16 mouse cellular contexts compared by ENCODE assay signal in genomic region chr11:49772251-49772650, GRCm38 (mm10). TPM values are rescaled to one million over a fixed set of nuclear protein-coding genes. Genes with fewer than 3 reads are reported as not detected.
DNase-seq lines count a peak whose midpoint lies in the region; ATAC-seq and TF ChIP-seq lines count a peak whose summit lies in the region.
"Had no signal": no experiment of that assay in that cellular context is flagged by ENCODE, and none has a peak within 500 bp of the region (broad histone marks: within the 10 kb centered on the region; RNA-seq: fewer than 3 reads in every experiment).

No protein-coding gene starts in this region.

- peak; percentile 34 for TF ChIP-seq RAD21 in CH12.LX (IDR thresholded peaks at IDR 0.05; ENCODE audit: low read depth, low read length)

- in situ Hi-C loops in CH12.LX (cut with MboI; ENCODE audit: low pct_ligation_motif_present, low pct_unique_long_range_greater_than_20kb, low sequenced_read_pairs), result no loop called here

- no peaks in the 10 kb centered on the region for H3K4me1 ChIP-seq in intestine, postnatal 0 days (replicated peaks; ENCODE audit: control insufficient read depth, insufficient read depth, low read length)
- H3K4me1 ChIP-seq in intestine, embryonic 16.5 days (ENCODE audit: control insufficient read depth, insufficient read depth, low read length), result no peaks in the 10 kb centered on the region
- peaks cover 7 to 24% of the 10 kb centered on the region in 2 experiments for H3K4me1 ChIP-seq in CH12.LX (ENCODE audit: control insufficient read depth in 1 of 2, insufficient read depth in 2 of 2)
- H3K4me1 ChIP-seq in stomach, postnatal 0 days (replicated peaks; ENCODE audit: control insufficient read depth, insufficient read depth), result no peaks in the 10 kb centered on the region
- H3K4me1 ChIP-seq: forebrain, embryonic 15.5 days; heart, embryonic 12.5 days; intestine, embryonic 15.5 days; limb, embryonic 12.5 days; lung, embryonic 15.5 days; midbrain, embryonic 12.5 days had no signal

- no peak for ATAC-seq in intestine, postnatal 0 days
- ATAC-seq in intestine, embryonic 16.5 days, result no peak
- peak; percentile 73 to 84 for ATAC-seq in hematopoietic stem cell, adult 5-6 weeks (replicated peaks in 1 of 2; ENCODE audit: insufficient read depth in 1 of 2, low FRiP score in 2 of 2, low TSS enrichment in 1 of 2, low read depth in 1 of 2, poor library complexity in 2 of 2, severe bottlenecking in 2 of 2)
- 0 out of 2 replicates have a peak, but pooled peaks have one; percentile 21 for ATAC-seq in stomach, postnatal 0 days (ENCODE audit: low FRiP score, low TSS enrichment)
- ATAC-seq: forebrain, embryonic 15.5 days; intestine, embryonic 15.5 days had no signal

- H3K27me3 ChIP-seq in intestine, postnatal 0 days (replicated peaks; ENCODE audit: control insufficient read depth, insufficient read depth, low read length), result no peaks in the 10 kb centered on the region
- H3K27me3 ChIP-seq in intestine, embryonic 16.5 days (replicated peaks; ENCODE audit: control insufficient read depth, insufficient read depth, low read length), result no peaks in the 10 kb centered on the region
- peaks cover 1% of the 10 kb centered on the region for H3K27me3 ChIP-seq in CH12.LX (replicated peaks)
- H3K27me3 ChIP-seq in stomach, postnatal 0 days (ENCODE audit: control insufficient read depth, insufficient read depth, low read length), result no peaks in the 10 kb centered on the region
- H3K27me3 ChIP-seq: forebrain, embryonic 15.5 days; heart, embryonic 12.5 days; intestine, embryonic 15.5 days; limb, embryonic 12.5 days; lung, embryonic 15.5 days; midbrain, embryonic 12.5 days had no signal

- dilution Hi-C loops in CH12.LX (cut with MboI; ENCODE audit: extremely low pct_ligation_motif_present, extremely low pct_unique_long_range_greater_than_20kb, low sequenced_read_pairs), result no loop called here

- H3K9ac ChIP-seq in intestine, postnatal 0 days (ENCODE audit: low read depth, low read length), result no peak overlapping the region
- no peak overlapping the region for H3K9ac ChIP-seq in intestine, embryonic 16.5 days (ENCODE audit: low read depth, low read length)
- H3K9ac ChIP-seq in CH12.LX (ENCODE audit: insufficient read depth, low read depth), result no peak overlapping the region
- no peak overlapping the region for H3K9ac ChIP-seq in stomach, postnatal 0 days (ENCODE audit: low read length)
- H3K9ac ChIP-seq: forebrain, embryonic 15.5 days; heart, embryonic 12.5 days; intestine, embryonic 15.5 days; limb, embryonic 12.5 days; lung, embryonic 15.5 days; midbrain, embryonic 12.5 days had no signal

- TF ChIP-seq POLR2A in CH12.LX (IDR thresholded peaks at IDR 0.05; ENCODE audit: low read depth, low read length), result no peak

- H3K4me2 ChIP-seq in intestine, postnatal 0 days (replicated peaks; ENCODE audit: low read depth), result no peak overlapping the region
- no peak overlapping the region for H3K4me2 ChIP-seq in intestine, embryonic 16.5 days (ENCODE audit: low read depth, low read length)
- H3K4me2 ChIP-seq in CH12.LX (ENCODE audit: insufficient read depth, low read depth, poor library complexity, severe bottlenecking), result no peak overlapping the region
- no peak overlapping the region for H3K4me2 ChIP-seq in stomach, postnatal 0 days (replicated peaks; ENCODE audit: low read depth)
- H3K4me2 ChIP-seq: forebrain, embryonic 15.5 days; heart, embryonic 12.5 days; intestine, embryonic 15.5 days; limb, embryonic 12.5 days; lung, embryonic 15.5 days; midbrain, embryonic 12.5 days had no signal

- H3K4me3 ChIP-seq in intestine, postnatal 0 days (ENCODE audit: low read depth, low read length), result no peak overlapping the region
- no peak overlapping the region for H3K4me3 ChIP-seq in intestine, embryonic 16.5 days (ENCODE audit: low read length)
- no peak overlapping the region for H3K4me3 ChIP-seq in CH12.LX (replicated peaks in 1 of 3; ENCODE audit: low read depth in 2 of 3, low read length in 2 of 3, poor library complexity in 1 of 3)
- no peak overlapping the region for H3K4me3 ChIP-seq in stomach, postnatal 0 days (ENCODE audit: low read depth, low read length)
- H3K4me3 ChIP-seq: forebrain, embryonic 15.5 days; heart, embryonic 12.5 days; intestine, embryonic 15.5 days; limb, embryonic 12.5 days; lung, embryonic 15.5 days; midbrain, embryonic 12.5 days had no signal

- WGBS in intestine, postnatal 0 days, result 59% methylated on average over 5 of the region's 5 CpGs
- 58% methylated on average over 5 of the region's 5 CpGs for WGBS in intestine, embryonic 16.5 days
- 48% methylated on average over 5 of the region's 5 CpGs for WGBS in stomach, postnatal 0 days

- H3K36me3 ChIP-seq in intestine, postnatal 0 days (ENCODE audit: control insufficient read depth, insufficient read depth), result no peaks in the 10 kb centered on the region
- no peaks in the 10 kb centered on the region for H3K36me3 ChIP-seq in intestine, embryonic 16.5 days (ENCODE audit: control insufficient read depth, insufficient read depth, low read length)
- no peaks in the 10 kb centered on the region for H3K36me3 ChIP-seq in CH12.LX (replicated peaks in 1 of 2; ENCODE audit: control insufficient read depth in 1 of 2, insufficient read depth in 1 of 2, low read length in 1 of 2)
- no peaks in the 10 kb centered on the region for H3K36me3 ChIP-seq in stomach, postnatal 0 days (ENCODE audit: control insufficient read depth, insufficient read depth, low read length)
- H3K36me3 ChIP-seq: forebrain, embryonic 15.5 days; heart, embryonic 12.5 days; intestine, embryonic 15.5 days; limb, embryonic 12.5 days; lung, embryonic 15.5 days; midbrain, embryonic 12.5 days had no signal

- H3K27ac ChIP-seq in intestine, postnatal 0 days (ENCODE audit: low read depth, low read length), result no peak overlapping the region
- H3K27ac ChIP-seq in intestine, embryonic 16.5 days (ENCODE audit: low read length), result no peak overlapping the region
- no peak overlapping the region for H3K27ac ChIP-seq in CH12.LX (ENCODE audit: insufficient read depth, low read depth)
- no peak overlapping the region for H3K27ac ChIP-seq in stomach, postnatal 0 days (replicated peaks)
- H3K27ac ChIP-seq: forebrain, embryonic 15.5 days; intestine, embryonic 15.5 days; limb, embryonic 12.5 days; lung, embryonic 15.5 days; midbrain, embryonic 12.5 days had no signal

- TF ChIP-seq EP300 in CH12.LX (IDR thresholded peaks at IDR 0.05; ENCODE audit: low read length), result 0 out of 2 replicates have a peak, but pooled peaks have one; percentile 4
- no peak for TF ChIP-seq EP300 in stomach, postnatal 0 days (optimal IDR thresholded peaks at IDR 0.05)

- peak; percentile 39; the same call in 1 of the 2 replicates for TF ChIP-seq CTCF in intestine, postnatal 0 days (IDR thresholded peaks at IDR 0.05; ENCODE audit: low read depth)
- TF ChIP-seq CTCF in CH12.LX (conservative IDR thresholded peaks at IDR 0.05 in 1 of 2, IDR thresholded peaks at IDR 0.05 in 1 of 2; ENCODE audit: low read depth in 2 of 2, low read length in 2 of 2), result peak in 1 of 2 experiments; percentile 57; a peak in 2 of 4 replicates
- TF ChIP-seq CTCF in stomach, postnatal 0 days (IDR thresholded peaks at IDR 0.05; ENCODE audit: low read depth), result peak; percentile 48

- no peaks in the 10 kb centered on the region for H3K9me3 ChIP-seq in intestine, postnatal 0 days (ENCODE audit: control insufficient read depth)
- no peaks in the 10 kb centered on the region for H3K9me3 ChIP-seq in intestine, embryonic 16.5 days (ENCODE audit: control insufficient read depth, low read length)
- H3K9me3 ChIP-seq in CH12.LX (replicated peaks; ENCODE audit: low read length), result no peaks in the 10 kb centered on the region
- H3K9me3 ChIP-seq in stomach, postnatal 0 days (ENCODE audit: control insufficient read depth, low read length), result no peaks in the 10 kb centered on the region
- H3K9me3 ChIP-seq: forebrain, embryonic 15.5 days; heart, embryonic 12.5 days; intestine, embryonic 15.5 days; limb, embryonic 12.5 days; lung, embryonic 15.5 days; midbrain, embryonic 12.5 days had no signal

- no peaks in the 10 kb centered on the region for H3K79me2 ChIP-seq in CH12.LX (replicated peaks; ENCODE audit: control insufficient read depth, extremely low read depth, insufficient read depth, poor library complexity, severe bottlenecking)

- peak; percentile 60 for DNase-seq in CH12.LX (ENCODE audit: extremely low read depth)
- DNase-seq in stomach, postnatal 0 days (ENCODE audit: low spot score), result no peak
- DNase-seq in urinary bladder, adult 2 months (ENCODE audit: low spot score), result no peak
- no peak for DNase-seq in Muller cell, postnatal 12 days (ENCODE audit: inconsistent ontology term)
- DNase-seq in lung, postnatal 25 days (ENCODE audit: low spot score), result no peak
- DNase-seq: adrenal gland, postnatal 10 days; kidney, postnatal 36 days had no signal

TF ChIP-seq in CH12.LX, 34 proteins besides CTCF, POLR2A, EP300 and RAD21:
- TF ChIP-seq SMC3 (IDR thresholded peaks at IDR 0.05; ENCODE audit: low read depth, low read length) (peak; percentile 38), CHD1 (IDR thresholded peaks at IDR 0.05; ENCODE audit: low read depth, low read length) (no peak)

RNA-seq across cellular contexts. Expression of gene Gfpt2, which starts 21.7 kb away (rescaled TPM):
- polyA plus RNA-seq in intestine, postnatal 0 days (2015; fragmentation: Nextera tagmentation; extraction: Ambion mirVana), result 1.7 and 2.8 TPM in 2 replicates
- polyA plus RNA-seq in intestine, embryonic 16.5 days (2015; fragmentation: Nextera tagmentation; extraction: Ambion mirVana), result 5.8 and 6.4 TPM in 2 replicates
- 0.04 TPM in 1 of 2 replicates, not detected in the other for total RNA-seq in CH12.LX (2012; rRNA removed)
- total RNA-seq in CH12.LX (2014; rRNA removed), result not detected in 2 replicates
- polyA plus RNA-seq in CH12.LX (2012; ENCODE audit: insufficient read length, low read depth), result not detected in 2 replicates
- 1.0 and 1.4 TPM in 2 replicates for total RNA-seq in hematopoietic stem cell, adult 5-6 weeks (2017)
- polyA plus RNA-seq in stomach, postnatal 0 days (2015; fragmentation: Nextera tagmentation; extraction: Ambion mirVana), result 2.3 and 2.8 TPM in 2 replicates
- polyA plus RNA-seq in urinary bladder, adult 2 months (2012; rRNA removed), result 11.3 and 13.6 TPM in 2 replicates

RNA-seq across cellular contexts. Expression of gene Cnot6, which starts 59.7 kb away (rescaled TPM):
- polyA plus RNA-seq in intestine, postnatal 0 days (2015; fragmentation: Nextera tagmentation; extraction: Ambion mirVana), result 27.2 and 31.3 TPM in 2 replicates
- polyA plus RNA-seq in intestine, embryonic 16.5 days (2015; fragmentation: Nextera tagmentation; extraction: Ambion mirVana), result 26.9 and 31.5 TPM in 2 replicates
- 32.4 and 39.2 TPM in 2 replicates for total RNA-seq in CH12.LX (2012; rRNA removed)
- total RNA-seq in CH12.LX (2014; rRNA removed), result 90.8 and 102 TPM in 2 replicates
- polyA plus RNA-seq in CH12.LX (2012; ENCODE audit: insufficient read length, low read depth), result 75.2 and 85.0 TPM in 2 replicates
- 55.0 and 95.4 TPM in 2 replicates for total RNA-seq in hematopoietic stem cell, adult 5-6 weeks (2017)
- 29.1 and 29.6 TPM in 2 replicates for polyA plus RNA-seq in stomach, postnatal 0 days (2015; fragmentation: Nextera tagmentation; extraction: Ambion mirVana)
- 27.7 and 29.9 TPM in 2 replicates for polyA plus RNA-seq in urinary bladder, adult 2 months (2012; rRNA removed)

Comparison
In these comparisons a context has a peak if more than half of its experiments do, and no peak if none do; other contexts are left out.
1. ATAC-seq: peak in hematopoietic stem cell, adult 5-6 weeks (2 of 2) and stomach, postnatal 0 days (single experiment); none in intestine, postnatal 0 days (single experiment) and intestine, embryonic 16.5 days (single experiment).